Mouse (Mus musculus): ENCODE results near the gene Arhgap44.

- TF ChIP-seq POLR2A (IDR thresholded peaks at IDR 0.05; ENCODE audit: insufficient read length, low read depth) (no peak), USF1 (IDR thresholded peaks at IDR 0.05; ENCODE audit: low read depth) (no peak), MYOD1 (IDR thresholded peaks at IDR 0.05; ENCODE audit: control insufficient read depth in 1 of 3, insufficient read length in 2 of 3, low read depth in 2 of 3) (no peak), POLR2AphosphoS2 (IDR thresholded peaks at IDR 0.05; ENCODE audit: insufficient read length, low read depth) (no peak), CEBPB (IDR thresholded peaks at IDR 0.05; ENCODE audit: insufficient read depth, poor library complexity, severe bottlenecking) (no peak), TCF12 (IDR thresholded peaks at IDR 0.05; ENCODE audit: insufficient read depth, poor library complexity, severe bottlenecking) (no peak)
Measured at GRCm38 (mm10) chr11:65160991-65161880, 1.5 kb downstream of the Arhgap44 start.

Data from myocyte (in vitro differentiated cells).